Mouse (Mus musculus) stomach, embryonic 15.5 days (tissue): Measurements from ENCODE around the gene Sdhaf4. TPM values are rescaled to one million over a fixed set of nuclear protein-coding genes. Genes with fewer than 3 reads are reported as not detected.

Source experiments
- ATAC-seq: fragments of 200-750 bp; cut with Nextera tagmentation; 2 replicates; pipeline ENCODE4 v1.8.0; 2017; ENCODE audit warnings: low read depth, moderate number of reproducible peaks, moderate TSS enrichment; ENCODE audit not compliant: insufficient read depth, low FRiP score
- H3K27ac ChIP-seq: fragments of 300-500 bp; sonication (generic); 2 replicates; pipeline ENCODE4 v1.5.1; 2015; ENCODE audit warnings: mild to moderate bottlenecking, inconsistent platforms
- H3K27me3 ChIP-seq: fragments of 300-500 bp; sonication (generic); replicated peaks from 2 replicates; pipeline ENCODE4 v1.6.1; 2015; ENCODE audit warnings: inconsistent platforms
- H3K36me3 ChIP-seq: fragments of 300-500 bp; sonication (generic); 2 replicates; pipeline ENCODE4 v1.6.1; 2015; ENCODE audit warnings: inconsistent platforms
- H3K4me1 ChIP-seq: fragments of 300-500 bp; sonication (generic); 2 replicates; pipeline ENCODE4 v1.6.1; 2015; ENCODE audit warnings: inconsistent platforms
- H3K4me2 ChIP-seq: fragments of 300-500 bp; sonication (generic); 2 replicates; pipeline ENCODE4 v1.6.1; 2015; ENCODE audit warnings: mild to moderate bottlenecking, inconsistent platforms
- H3K4me3 ChIP-seq: fragments of 300-500 bp; sonication (generic); replicated peaks from 2 replicates; pipeline ENCODE4 v1.5.1; 2015; ENCODE audit warnings: inconsistent platforms
- H3K9ac ChIP-seq: fragments of 300-500 bp; sonication (generic); 2 replicates; pipeline ENCODE4 v1.6.1; 2015; ENCODE audit warnings: inconsistent platforms
- H3K9me3 ChIP-seq: fragments of 300-500 bp; sonication (generic); 2 replicates; pipeline ENCODE4 v1.6.1; 2016; ENCODE audit warnings: inconsistent platforms
- WGBS: fragments of 180-500 bp; shearing (Covaris S2); methylation state at CpG from one replicate; pipeline ENCODE4 v1.1.7; 2015; 5-methylcytosine and 5-hydroxymethylcytosine counted together
- polyA plus RNA-seq: library from polyadenylated mRNA; unstranded; fragments of >200 nt; fragmentation: Nextera tagmentation; extraction: Ambion mirVana; gene quantifications from 2 replicates; pipeline ENCODE4 v1.2.1, GENCODE M21; 2015

The Sdhaf4 gene
- polyA plus RNA-seq, 1 experiment from 2014 or later = 75.6 TPM

DNA sequence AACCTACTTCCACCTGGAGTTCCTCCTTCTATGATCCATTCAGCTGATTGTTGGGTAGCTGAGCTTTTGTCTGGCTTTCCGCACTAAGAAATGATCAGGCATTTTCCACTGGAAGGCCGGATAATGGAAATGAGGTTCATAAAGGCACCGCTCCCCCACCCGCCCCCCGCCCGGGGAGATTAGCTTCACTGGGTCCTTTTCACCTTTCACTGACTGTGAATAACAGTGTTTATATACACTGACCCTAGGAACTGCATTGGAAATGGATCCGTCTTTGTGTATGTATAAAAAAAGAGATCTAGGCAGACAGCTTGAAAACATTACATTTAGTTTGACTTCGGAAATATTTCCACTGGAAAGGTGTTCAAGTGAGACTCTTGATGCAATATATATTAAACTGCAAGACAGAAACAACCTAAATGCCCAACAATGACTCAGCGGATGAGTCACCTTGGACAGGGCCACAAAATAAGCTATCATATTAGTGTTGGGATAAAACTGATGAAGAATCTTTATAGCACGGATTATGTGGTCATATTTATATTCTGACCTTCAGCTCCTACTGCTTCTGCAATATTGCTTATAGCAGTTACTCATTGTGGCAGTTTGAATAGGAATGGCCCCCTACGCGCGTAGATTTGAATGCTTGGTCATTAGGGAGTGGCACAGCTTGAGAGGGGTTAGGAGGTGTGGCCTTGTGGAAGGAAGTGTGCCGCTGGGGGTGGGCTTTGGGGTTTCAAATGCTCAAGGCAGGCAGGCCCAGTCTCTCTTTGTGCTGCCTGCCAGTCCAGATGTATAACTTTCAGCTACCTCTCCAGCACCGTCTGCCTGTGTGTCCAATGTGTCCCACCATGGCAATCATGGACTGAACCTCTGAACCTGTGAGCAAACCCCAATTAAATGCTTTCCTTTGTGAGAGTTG lies 56.4 kb downstream of the Sdhaf4 start:
- H3K4me3 ChIP-seq = no peak overlapping the region
- no peak for ATAC-seq
- no peak overlapping the region for H3K9ac ChIP-seq
- H3K9me3 ChIP-seq = no peaks in the 10 kb centered on the region
- H3K4me2 ChIP-seq = no peak overlapping the region
- no peak overlapping the region for H3K27ac ChIP-seq
- 60% methylated on average over 15 of the region's 15 CpGs for WGBS
- no peaks in the 10 kb centered on the region for H3K4me1 ChIP-seq
- H3K27me3 ChIP-seq = no peaks in the 10 kb centered on the region
- no peaks in the 10 kb centered on the region for H3K36me3 ChIP-seq

GRCm38 (mm10) chr1:23948290-23948689 lies 57.2 kb downstream of the Sdhaf4 start:
- H3K9ac ChIP-seq = no peak overlapping the region
- ATAC-seq = no peak
- 51% methylated on average over 7 of the region's 7 CpGs for WGBS
- H3K27me3 ChIP-seq = no peaks in the 10 kb centered on the region
- H3K36me3 ChIP-seq = no peaks in the 10 kb centered on the region
- H3K4me3 ChIP-seq = no peak overlapping the region
- H3K9me3 ChIP-seq = no peaks in the 10 kb centered on the region
- no peak overlapping the region for H3K4me2 ChIP-seq
- no peak overlapping the region for H3K27ac ChIP-seq
- no peaks in the 10 kb centered on the region for H3K4me1 ChIP-seq

Other genes starting within 250 kb of the Sdhaf4 start
- gene B3gat2, start 243.9 kb downstream of the Sdhaf4 start, polyA plus RNA-seq = 0.45 and 0.50 TPM in 2 replicates
- gene Smap1, start 83.3 kb downstream of the Sdhaf4 start, polyA plus RNA-seq = 44.0 and 48.8 TPM in 2 replicates
- gene Fam135a, start 94.7 kb upstream of the Sdhaf4 start, polyA plus RNA-seq = 35.6 and 38.6 TPM in 2 replicates
- 3.1 and 4.6 TPM in 2 replicates for gene Col9a1, start 172.0 kb upstream of the Sdhaf4 start, polyA plus RNA-seq